Mouse (Mus musculus) gastrocnemius, postnatal 10 days (tissue): ENCODE results near the gene Hist2h4. TPM values are rescaled to one million over a fixed set of nuclear protein-coding genes. Genes with fewer than 3 reads are reported as not detected.
"Not testable (repeated sequence)": the region's sequence is repeated elsewhere in the genome, so short reads cannot be mapped to it uniquely, and the experiment has no call there.

Source experiments
- DNase-seq: peaks from one replicate; pipeline ENCODE4 v3.0.0; 2021; ENCODE audit warnings: mixed read lengths
- microRNA-seq, 2 experiments: library from miRNA; unstranded; fragments of <30 nt; microRNA quantifications; one replicate each; pipeline ENCODE4 v1.2.0; 2021
- total RNA-seq, 2 experiments: library from RNA; stranded (reverse); gene quantifications; 2 replicates each; pipeline ENCODE4 v1.2.3; 2021

The Hist2h4 gene
- total RNA-seq, 2 experiments from 2014 or later: 40.0 to 46.5 TPM

DNA sequence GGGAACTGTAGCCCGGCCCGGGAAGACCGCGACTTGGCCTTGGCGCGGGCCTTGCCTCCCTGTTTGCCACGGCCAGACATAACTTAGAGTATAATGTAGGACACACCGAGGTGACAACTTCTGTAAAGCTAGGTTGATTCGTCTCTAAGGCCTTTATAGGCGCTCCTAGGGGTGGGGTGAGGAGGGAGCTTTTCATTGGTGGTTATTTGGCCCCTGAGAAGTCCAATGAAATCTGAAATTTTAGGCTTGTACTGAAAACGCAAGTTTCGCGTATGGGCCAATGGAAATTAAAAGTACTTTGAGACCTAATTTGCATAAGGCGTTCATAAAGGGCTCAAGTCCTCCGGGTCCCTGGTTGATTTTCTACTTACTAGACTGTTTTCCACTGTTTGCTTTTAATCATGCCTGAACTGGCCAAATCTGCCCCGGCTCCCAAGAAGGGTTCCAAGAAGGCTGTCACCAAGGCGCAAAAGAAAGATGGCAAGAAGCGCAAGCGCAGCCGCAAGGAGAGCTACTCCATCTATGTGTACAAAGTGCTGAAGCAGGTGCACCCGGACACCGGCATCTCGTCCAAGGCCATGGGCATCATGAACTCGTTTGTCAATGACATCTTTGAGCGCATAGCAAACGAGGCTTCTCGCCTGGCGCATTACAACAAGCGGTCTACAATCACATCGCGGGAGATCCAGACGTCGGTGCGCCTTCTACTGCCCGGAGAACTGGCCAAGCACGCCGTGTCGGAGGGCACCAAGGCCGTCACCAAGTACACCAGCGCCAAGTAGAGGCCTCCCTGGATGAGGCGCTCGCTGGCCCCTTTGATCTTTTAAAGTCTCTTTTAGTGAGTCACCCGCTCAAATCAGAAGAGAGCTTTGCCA, 42.1 kb downstream of the Hist2h4 start, which contains the start of the genes Hist2h2ac and Hist2h2be:
TSS of gene Hist2h2ac (minus strand) at position 116 of the 875 bp plus-strand sequence.
TSS of gene Hist2h2be (plus strand) at position 355 of the 875 bp plus-strand sequence.
- DNase-seq: peak; percentile 48

- not testable (repeated sequence) for DNase-seq
These were observed 42.9 kb downstream of the Hist2h4 start for GRCm38 (mm10) chr3:96220131-96220764.

DNA sequence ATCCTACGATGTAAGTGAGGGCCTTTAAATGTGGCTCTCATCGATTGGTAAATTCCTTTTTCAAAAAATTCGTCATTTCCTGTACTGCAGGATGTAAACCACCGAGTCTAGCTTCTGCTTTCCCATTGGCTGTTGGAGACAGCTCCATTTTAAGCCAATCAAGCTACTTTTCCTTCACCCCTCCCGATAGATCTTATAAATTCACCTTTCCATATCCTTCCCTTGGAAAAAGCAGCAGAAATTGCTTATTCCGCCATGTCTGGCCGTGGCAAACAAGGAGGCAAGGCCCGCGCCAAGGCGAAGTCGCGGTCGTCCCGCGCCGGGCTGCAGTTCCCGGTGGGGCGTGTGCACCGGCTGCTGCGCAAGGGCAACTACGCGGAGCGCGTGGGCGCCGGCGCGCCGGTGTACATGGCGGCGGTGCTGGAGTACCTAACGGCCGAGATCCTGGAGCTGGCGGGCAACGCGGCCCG, 43.4 kb downstream of the Hist2h4 start, which contains the start of the genes Bola1 and Hist2h2ab:
TSS of gene Bola1 (minus strand) at position 49 of the 470 bp plus-strand sequence.
TSS of gene Hist2h2ab (plus strand) at position 205 of the 470 bp plus-strand sequence.
- peak; percentile 65 for DNase-seq

DNA sequence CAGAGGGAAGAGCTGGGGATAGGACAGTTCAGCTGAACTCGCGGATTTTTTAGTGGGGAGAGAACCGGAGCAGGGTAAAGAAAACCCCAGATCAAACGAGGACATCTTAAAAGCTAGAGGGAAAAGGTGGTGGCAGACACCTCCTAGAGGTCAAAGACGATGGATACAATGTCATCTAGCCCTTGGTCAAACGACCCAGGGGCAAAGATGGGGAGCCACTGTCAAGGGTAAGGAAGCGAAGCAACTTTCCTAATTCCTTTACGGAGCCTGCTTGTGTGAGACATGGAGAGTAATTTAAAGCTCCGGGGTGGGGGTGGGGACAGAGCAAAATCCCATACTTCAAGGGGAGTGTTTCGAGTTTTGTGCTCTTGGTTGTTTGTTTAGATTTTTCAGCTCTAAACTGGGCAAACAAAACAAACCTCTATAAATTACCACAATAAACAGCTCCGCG, 43.9 kb downstream of the Hist2h4 start:
- no peak for DNase-seq

Small RNA genes within 50 kb of the gene (microRNA-seq; reads per million reads assigned to microRNA genes)
- gene Gm44492 (0 to 0.25 reads per million in 2 experiments), gene Gm47311 (0 reads per million in 2 experiments), gene Gm47313 (0 reads per million in 2 experiments)

Other genes starting within 250 kb of the Hist2h4 start
- 10 to 100 TPM; 25.4 to 27.3 TPM for gene Vps45, start 204.8 kb downstream of the Hist2h4 start, total RNA-seq
- 10 to 100 TPM; 49.3 to 55.9 TPM for gene Otud7b, start 158.8 kb downstream of the Hist2h4 start, total RNA-seq
- 10 to 100 TPM in 1 of 2 experiments, 1 to 10 TPM in 1; 4.3 to 12.0 TPM for gene Mtmr11, start 101.3 kb downstream of the Hist2h4 start, total RNA-seq
- 10 to 100 TPM; 18.4 to 22.5 TPM for gene Sf3b4, start 91.0 kb downstream of the Hist2h4 start, total RNA-seq
- 1 to 10 TPM; 4.1 TPM for gene Sv2a, start 82.2 kb downstream of the Hist2h4 start, total RNA-seq
- 10 to 100 TPM; 23.3 to 28.3 TPM for gene Bola1, start 43.6 kb downstream of the Hist2h4 start, total RNA-seq
- 10 to 100 TPM; 10.3 to 10.7 TPM for gene Hist2h2ab, start 43.4 kb downstream of the Hist2h4 start, total RNA-seq
- 10 to 100 TPM; 77.5 to 90.5 TPM for gene Hist2h2ac, start 42.4 kb downstream of the Hist2h4 start, total RNA-seq
- gene Hist2h2be, start 42.2 kb downstream of the Hist2h4 start, total RNA-seq: 1 to 10 TPM; 3.7 to 4.7 TPM
- 10 to 100 TPM; 79.1 to 93.5 TPM for gene Hist2h3c2, start 24.2 kb downstream of the Hist2h4 start, total RNA-seq
- 100 to 1,000 TPM; 666 to 717 TPM for gene Hist2h2aa2, start 23.0 kb downstream of the Hist2h4 start, total RNA-seq
- 10 to 100 TPM; 10.2 to 16.2 TPM for gene Hist2h2aa1, start 17.8 kb downstream of the Hist2h4 start, total RNA-seq
- gene Hist2h3c1, start 16.6 kb downstream of the Hist2h4 start, total RNA-seq: 1 to 10 TPM in 1 of 2 experiments, under 1 TPM in 1; 0.43 to 1.8 TPM
- 100 to 1,000 TPM; 371 to 396 TPM for gene Hist2h3b, start 5.3 kb upstream of the Hist2h4 start, total RNA-seq
- gene Hist2h2bb, start 6.4 kb upstream of the Hist2h4 start, total RNA-seq: 100 to 1,000 TPM; 371 to 420 TPM
- 1 to 10 TPM in 1 of 2 experiments, under 1 TPM in 1; 0.56 to 1.2 TPM for gene Fcgr1, start 30.7 kb upstream of the Hist2h4 start, total RNA-seq
- not detected for gene BC107364, start 189.0 kb upstream of the Hist2h4 start, total RNA-seq